Mouse (Mus musculus) embryonic facial prominence, embryonic 13.5 days (tissue): ENCODE measurements at regions not wholly inside any gene's neighbourhood (a gene's known extent, or its start where the extent isn't known, plus 50 kb on each side); places are given as distances from the start of the nearest gene placed in this dataset.

Experiments
- ATAC-seq: fragments of 200-750 bp; cut with Nextera tagmentation; 2 replicates; pipeline ENCODE4 v1.8.0; 2017; ENCODE audit warnings: low read depth; ENCODE audit not compliant: insufficient number of reproducible peaks, insufficient read depth, low FRiP score, low TSS enrichment
- H3K27ac ChIP-seq: fragments of 300-500 bp; sonication (generic); 2 replicates; pipeline ENCODE4 v1.5.1; 2015; ENCODE audit warnings: moderate library complexity, mild to moderate bottlenecking, inconsistent platforms
- H3K27me3 ChIP-seq: fragments of 300-500 bp; sonication (generic); 2 replicates; pipeline ENCODE4 v1.6.1; 2015; ENCODE audit warnings: mild to moderate bottlenecking, inconsistent platforms
- H3K36me3 ChIP-seq: fragments of 300-500 bp; sonication (generic); 2 replicates; pipeline ENCODE4 v1.6.1; 2015; ENCODE audit warnings: mild to moderate bottlenecking, inconsistent platforms
- H3K4me1 ChIP-seq: fragments of 300-500 bp; sonication (generic); 2 replicates; pipeline ENCODE4 v1.6.1; 2015; ENCODE audit warnings: inconsistent platforms
- H3K4me2 ChIP-seq: fragments of 300-500 bp; sonication (generic); 2 replicates; pipeline ENCODE4 v1.6.1; 2015; ENCODE audit warnings: moderate library complexity, mild to moderate bottlenecking, inconsistent platforms
- H3K4me3 ChIP-seq: fragments of 300-500 bp; sonication (generic); 2 replicates; pipeline ENCODE4 v1.5.1; 2015; ENCODE audit warnings: mild to moderate bottlenecking, inconsistent platforms
- H3K9ac ChIP-seq: fragments of 300-500 bp; sonication (generic); 2 replicates; pipeline ENCODE4 v1.6.1; 2015; ENCODE audit warnings: mild to moderate bottlenecking, inconsistent platforms
- H3K9me3 ChIP-seq: fragments of 300-500 bp; sonication (generic); 2 replicates; pipeline ENCODE4 v1.6.1; 2016; ENCODE audit warnings: inconsistent platforms
- WGBS: fragments of 180-500 bp; shearing (Covaris S2); methylation state at CpG from one replicate; pipeline ENCODE4 v1.1.7; 2015; ENCODE audit warnings: mixed read lengths; 5-methylcytosine and 5-hydroxymethylcytosine counted together

- no peaks in the 10 kb centered on the region for H3K9me3 ChIP-seq
- no peak overlapping the region for H3K9ac ChIP-seq
- H3K4me3 ChIP-seq: no peak overlapping the region
- H3K27ac ChIP-seq: no peak overlapping the region
- ATAC-seq: no peak
- 30% methylated on average over 5 of the region's 5 CpGs for WGBS
- no peak overlapping the region for H3K4me2 ChIP-seq
- H3K4me1 ChIP-seq: peaks cover 4% of the 10 kb centered on the region; the same call in 1 of the 2 replicates
- no peaks in the 10 kb centered on the region for H3K27me3 ChIP-seq
- no peaks in the 10 kb centered on the region for H3K36me3 ChIP-seq
Observed at GRCm38 (mm10) chr11:71914665-71915064, 122.6 kb downstream of the Aipl1 start.

GRCm38 (mm10) chr11:71912626-71913025, 124.7 kb downstream of the Aipl1 start:
- ATAC-seq: no peak
- Histone ChIP-seq H3K9me3 (no peaks in the 10 kb centered on the region), H3K27ac (no peak overlapping the region), H3K4me2 (no peak overlapping the region), H3K27me3 (no peaks in the 10 kb centered on the region), H3K4me3 (no peak overlapping the region), H3K36me3 (no peaks in the 10 kb centered on the region), H3K9ac (no peak overlapping the region), H3K4me1 (peaks cover 4% of the 10 kb centered on the region; the same call in 1 of the 2 replicates)
- 85% methylated on average over 5 of the region's 5 CpGs for WGBS

- 78% methylated on average over 5 of the region's 5 CpGs for WGBS
- no peak for ATAC-seq
- H3K27ac ChIP-seq: no peak overlapping the region
Observed at GRCm38 (mm10) chr11:71911284-71911683, 126.0 kb downstream of the Aipl1 start.

GRCm38 (mm10) chr11:71908616-71909015, 128.7 kb downstream of the Aipl1 start:
- no peak overlapping the region for H3K4me3 ChIP-seq
- H3K4me2 ChIP-seq: no peak overlapping the region
- no peak overlapping the region for H3K9ac ChIP-seq
- H3K4me1 ChIP-seq: no peaks in the 10 kb centered on the region
- H3K9me3 ChIP-seq: no peaks in the 10 kb centered on the region
- no peaks in the 10 kb centered on the region for H3K27me3 ChIP-seq
- WGBS: 33% methylated on average over 7 of the region's 7 CpGs
- H3K27ac ChIP-seq: no peak overlapping the region
- no peak for ATAC-seq
- no peaks in the 10 kb centered on the region for H3K36me3 ChIP-seq

More at GRCm38 (mm10) chr11:71911284-71911683, 126.0 kb downstream of the Aipl1 start:
- no peak overlapping the region for H3K4me2 ChIP-seq
- H3K9ac ChIP-seq: no peak overlapping the region
- H3K9me3 ChIP-seq: no peaks in the 10 kb centered on the region
- peaks cover 4% of the 10 kb centered on the region; the same call in 1 of the 2 replicates for H3K4me1 ChIP-seq
- no peaks in the 10 kb centered on the region for H3K36me3 ChIP-seq
- no peaks in the 10 kb centered on the region for H3K27me3 ChIP-seq
- H3K4me3 ChIP-seq: no peak overlapping the region

GRCm38 (mm10) chr11:71903020-71903410, 134.3 kb downstream of the Aipl1 start:
- WGBS: 57% methylated on average over 2 of the region's 2 CpGs
- Histone ChIP-seq H3K9me3 (no peaks in the 10 kb centered on the region), H3K4me1 (no peaks in the 10 kb centered on the region), H3K36me3 (no peaks in the 10 kb centered on the region), H3K9ac (no peak overlapping the region), H3K27ac (no peak overlapping the region), H3K27me3 (no peaks in the 10 kb centered on the region), H3K4me2 (no peak overlapping the region), H3K4me3 (no peak overlapping the region)
- ATAC-seq: no peak

- ATAC-seq: no peak
- 69% methylated on average over 10 of the region's 10 CpGs for WGBS
- no peak overlapping the region for H3K27ac ChIP-seq
Observed at GRCm38 (mm10) chr11:71902304-71903019, 134.8 kb downstream of the Aipl1 start.

GRCm38 (mm10) chr11:71900816-71901215, 136.5 kb downstream of the Aipl1 start:
- Histone ChIP-seq H3K9ac (no peak overlapping the region), H3K4me3 (no peak overlapping the region), H3K27ac (no peak overlapping the region), H3K9me3 (no peaks in the 10 kb centered on the region), H3K27me3 (no peaks in the 10 kb centered on the region), H3K4me2 (no peak overlapping the region), H3K36me3 (no peaks in the 10 kb centered on the region), H3K4me1 (no peaks in the 10 kb centered on the region)
- ATAC-seq: no peak

More at GRCm38 (mm10) chr11:71902304-71903019, 134.8 kb downstream of the Aipl1 start:
- Histone ChIP-seq H3K9me3 (no peaks in the 10 kb centered on the region), H3K27me3 (no peaks in the 10 kb centered on the region), H3K36me3 (no peaks in the 10 kb centered on the region), H3K4me2 (no peak overlapping the region), H3K9ac (no peak overlapping the region), H3K4me3 (no peak overlapping the region), H3K4me1 (no peaks in the 10 kb centered on the region)

GRCm38 (mm10) chr11:71897551-71897950, 139.8 kb downstream of the Aipl1 start:
- no peaks in the 10 kb centered on the region for H3K27me3 ChIP-seq
- no peak overlapping the region for H3K9ac ChIP-seq
- H3K9me3 ChIP-seq: no peaks in the 10 kb centered on the region
- H3K4me1 ChIP-seq: no peaks in the 10 kb centered on the region
- H3K4me2 ChIP-seq: no peak overlapping the region
- no peak overlapping the region for H3K4me3 ChIP-seq
- no peak for ATAC-seq
- H3K36me3 ChIP-seq: no peaks in the 10 kb centered on the region
- no peak overlapping the region for H3K27ac ChIP-seq
- 49% methylated on average over 2 of the region's 2 CpGs for WGBS

- 61% methylated on average over 3 of the region's 3 CpGs for WGBS
- ATAC-seq: no peak
- H3K27ac ChIP-seq: no peak overlapping the region
Observed at GRCm38 (mm10) chr11:71897141-71897540, 140.2 kb downstream of the Aipl1 start.

GRCm38 (mm10) chr11:71891181-71891580, 141.5 kb downstream of the Wscd1 start:
- WGBS: 83% methylated on average over 1 of the region's 1 CpGs
- no peak overlapping the region for H3K27ac ChIP-seq
- H3K36me3 ChIP-seq: no peaks in the 10 kb centered on the region
- H3K4me2 ChIP-seq: no peak overlapping the region
- H3K4me3 ChIP-seq: no peak overlapping the region
- ATAC-seq: no peak
- H3K27me3 ChIP-seq: no peaks in the 10 kb centered on the region
- no peaks in the 10 kb centered on the region for H3K9me3 ChIP-seq
- H3K4me1 ChIP-seq: no peaks in the 10 kb centered on the region
- H3K9ac ChIP-seq: no peak overlapping the region

More at GRCm38 (mm10) chr11:71897141-71897540, 140.2 kb downstream of the Aipl1 start:
- Histone ChIP-seq H3K36me3 (no peaks in the 10 kb centered on the region), H3K9me3 (no peaks in the 10 kb centered on the region), H3K9ac (no peak overlapping the region), H3K4me1 (no peaks in the 10 kb centered on the region), H3K27me3 (no peaks in the 10 kb centered on the region), H3K4me2 (no peak overlapping the region), H3K4me3 (no peak overlapping the region)

- Histone ChIP-seq H3K27ac (no peak overlapping the region), H3K4me2 (no peak overlapping the region), H3K9ac (no peak overlapping the region), H3K27me3 (no peaks in the 10 kb centered on the region), H3K9me3 (no peaks in the 10 kb centered on the region), H3K36me3 (no peaks in the 10 kb centered on the region), H3K4me1 (no peaks in the 10 kb centered on the region), H3K4me3 (no peak overlapping the region)
- no peak for ATAC-seq
- WGBS: 87% methylated on average over 4 of the region's 4 CpGs
Observed at GRCm38 (mm10) chr11:71889161-71889560, 139.4 kb downstream of the Wscd1 start.

- ATAC-seq: no peak
- Histone ChIP-seq H3K4me1 (no peaks in the 10 kb centered on the region), H3K27ac (no peak overlapping the region)
Observed at GRCm38 (mm10) chr11:71887211-71887610, 137.5 kb downstream of the Wscd1 start.

More at GRCm38 (mm10) chr11:71887211-71887610, 137.5 kb downstream of the Wscd1 start:
- no peaks in the 10 kb centered on the region for H3K9me3 ChIP-seq
- H3K4me3 ChIP-seq: no peak overlapping the region
- H3K4me2 ChIP-seq: no peak overlapping the region
- no peaks in the 10 kb centered on the region for H3K27me3 ChIP-seq
- no peak overlapping the region for H3K9ac ChIP-seq
- H3K36me3 ChIP-seq: no peaks in the 10 kb centered on the region
- WGBS: 25% methylated on average over 4 of the region's 4 CpGs
